Mouse (Mus musculus): ENCODE data around the gene Catsperg2.

- TF ChIP-seq CTCF (IDR thresholded peaks at IDR 0.05; ENCODE audit: low read depth, low read length): no peak
- TF ChIP-seq POLR2A (IDR thresholded peaks at IDR 0.05; ENCODE audit: extremely low read depth, insufficient read depth, low read length): no peak
Observed at GRCm38 (mm10) chr7:29773503-29773902, 46.7 kb upstream of the Catsperg2 start.

All from liver, adult 2 months (tissue).